Mouse (Mus musculus) intestine, postnatal 0 days (tissue): ENCODE results near the gene Mad2l2. TPM values are rescaled to one million over a fixed set of nuclear protein-coding genes. Genes with fewer than 3 reads are reported as not detected.
"Not testable (repeated sequence)": the region's sequence is repeated elsewhere in the genome, so short reads cannot be mapped to it uniquely, and the experiment has no call there.

Source experiments
- ATAC-seq: fragments of 200-750 bp; cut with Nextera tagmentation; 2 replicates; pipeline ENCODE4 v1.8.0; 2017; ENCODE audit warnings: mild to moderate bottlenecking, moderate TSS enrichment, moderate library complexity
- H3K27ac ChIP-seq: fragments of 300-500 bp; sonication (generic); 2 replicates; pipeline ENCODE4 v1.5.1; 2014; ENCODE audit warnings: mild to moderate bottlenecking, low read depth, low read length, moderate library complexity
- H3K27me3 ChIP-seq: fragments of 300-500 bp; sonication (generic); replicated peaks from 2 replicates; pipeline ENCODE4 v1.6.1; 2014; ENCODE audit warnings: low read length, mixed read lengths; ENCODE audit not compliant: control insufficient read depth, insufficient read depth
- H3K36me3 ChIP-seq: fragments of 300-500 bp; sonication (generic); 2 replicates; pipeline ENCODE4 v1.6.1; 2014; ENCODE audit warnings: mild to moderate bottlenecking, moderate library complexity; ENCODE audit not compliant: control insufficient read depth, insufficient read depth
- H3K4me1 ChIP-seq: fragments of 300-500 bp; sonication (generic); replicated peaks from 2 replicates; pipeline ENCODE4 v1.6.1; 2014; ENCODE audit warnings: antibody characterized with exemption, low read length, mixed read lengths; ENCODE audit not compliant: control insufficient read depth, insufficient read depth
- H3K4me2 ChIP-seq: fragments of 300-500 bp; sonication (generic); replicated peaks from 2 replicates; pipeline ENCODE4 v1.6.1; 2014; ENCODE audit warnings: low read depth, mild to moderate bottlenecking, moderate library complexity
- H3K4me3 ChIP-seq: fragments of 300-500 bp; sonication (generic); 2 replicates; pipeline ENCODE4 v1.5.1; 2014; ENCODE audit warnings: low read depth, low read length
- H3K9ac ChIP-seq: fragments of 300-500 bp; sonication (generic); 2 replicates; pipeline ENCODE4 v1.6.1; 2014; ENCODE audit warnings: mild to moderate bottlenecking, low read depth, low read length
- H3K9me3 ChIP-seq: fragments of 300-500 bp; sonication (generic); 2 replicates; pipeline ENCODE4 v1.6.1; 2016; ENCODE audit warnings: mixed run types; ENCODE audit not compliant: control insufficient read depth
- CTCF ChIP-seq: sonication (generic); IDR thresholded peaks from 2 replicates; pipeline ENCODE4 v1.5.1; 2016; ENCODE audit warnings: low read depth, mild to moderate bottlenecking, control low read depth, antibody characterized with exemption, moderate library complexity
- WGBS: fragments of 180-500 bp; shearing (Covaris S2); extraction: QIAGEN DNeasy Blood & Tissue Kit; methylation state at CpG from one replicate; pipeline ENCODE4 v1.1.7; 2014; 5-methylcytosine and 5-hydroxymethylcytosine counted together
- polyA plus RNA-seq: library from polyadenylated mRNA; unstranded; fragments of >200 nt; fragmentation: Nextera tagmentation; extraction: Ambion mirVana; gene quantifications from 2 replicates; pipeline ENCODE4 v1.2.1, GENCODE M21; 2015

Mad2l2 gene
- polyA plus RNA-seq, 1 experiment from 2014 or later: 24.9 TPM

GRCm38 (mm10) chr4:148115467-148115866 is 14.7 kb upstream of the Mad2l2 start:
- peak overlapping the region; percentile 39 for H3K4me2 ChIP-seq
- ATAC-seq: no peak

GRCm38 (mm10) chr4:148116657-148117056 is 13.5 kb upstream of the Mad2l2 start:
- ATAC-seq: no peak
- peak; percentile 40 for TF ChIP-seq CTCF
- Histone ChIP-seq H3K4me1 (no peaks in the 10 kb centered on the region), H3K27me3 (no peaks in the 10 kb centered on the region), H3K4me2 (no peak overlapping the region), H3K9me3 (no peaks in the 10 kb centered on the region), H3K36me3 (no peaks in the 10 kb centered on the region), H3K9ac (no peak overlapping the region), H3K4me3 (no peak overlapping the region), H3K27ac (no peak overlapping the region)
- whole genome bisulfite sequencing: 76% methylated on average over 4 of the region's 4 CpGs

More at GRCm38 (mm10) chr4:148115467-148115866, 14.7 kb upstream of the Mad2l2 start:
- H3K9me3 ChIP-seq: no peaks in the 10 kb centered on the region
- H3K9ac ChIP-seq: no peak overlapping the region
- H3K27ac ChIP-seq: no peak overlapping the region
- no peak overlapping the region for H3K4me3 ChIP-seq
- no peaks in the 10 kb centered on the region for H3K27me3 ChIP-seq
- 2% methylated on average over 15 of the region's 15 CpGs for WGBS
- H3K4me1 ChIP-seq: no peaks in the 10 kb centered on the region
- H3K36me3 ChIP-seq: no peaks in the 10 kb centered on the region
- TF ChIP-seq CTCF: peak; percentile 71

GRCm38 (mm10) chr4:148117392-148117791 is 12.8 kb upstream of the Mad2l2 start:
- Histone ChIP-seq H3K4me1 (no peaks in the 10 kb centered on the region), H3K36me3 (no peaks in the 10 kb centered on the region), H3K9me3 (no peaks in the 10 kb centered on the region), H3K27ac (no peak overlapping the region), H3K9ac (no peak overlapping the region), H3K27me3 (no peaks in the 10 kb centered on the region), H3K4me3 (no peak overlapping the region), H3K4me2 (no peak overlapping the region)
- 78% methylated on average over 4 of the region's 4 CpGs for WGBS
- no peak for ATAC-seq
- peak; percentile 45 for TF ChIP-seq CTCF

- not testable (repeated sequence) for H3K36me3 ChIP-seq, H3K27me3 ChIP-seq, H3K4me1 ChIP-seq, H3K27ac ChIP-seq, H3K9me3 ChIP-seq, H3K9ac ChIP-seq, H3K4me3 ChIP-seq, H3K4me2 ChIP-seq, ATAC-seq
- 0 out of 2 replicates have a peak, but pooled peaks have one; percentile 16 for TF ChIP-seq CTCF
- WGBS: 73% methylated on average over 9 of the region's 9 CpGs
Measured at GRCm38 (mm10) chr4:148119578-148119977, 10.6 kb upstream of the Mad2l2 start.

- no peaks in the 10 kb centered on the region for H3K36me3 ChIP-seq
- no peak overlapping the region for H3K9ac ChIP-seq
- WGBS: 77% methylated on average over 9 of the region's 9 CpGs
- TF ChIP-seq CTCF: no peak
- ATAC-seq: no peak
- H3K27ac ChIP-seq: no peak overlapping the region
- no peaks in the 10 kb centered on the region for H3K27me3 ChIP-seq
- H3K4me1 ChIP-seq: no peaks in the 10 kb centered on the region
- H3K9me3 ChIP-seq: no peaks in the 10 kb centered on the region
- no peak overlapping the region for H3K4me3 ChIP-seq
- H3K4me2 ChIP-seq: no peak overlapping the region
Measured at GRCm38 (mm10) chr4:148120555-148120954, 9.6 kb upstream of the Mad2l2 start.

GRCm38 (mm10) chr4:148121362-148121761 is 8.8 kb upstream of the Mad2l2 start:
- no peaks in the 10 kb centered on the region for H3K4me1 ChIP-seq
- no peak overlapping the region for H3K4me3 ChIP-seq
- H3K9ac ChIP-seq: no peak overlapping the region
- no peak for ATAC-seq
- no peaks in the 10 kb centered on the region for H3K9me3 ChIP-seq
- no peak overlapping the region for H3K27ac ChIP-seq
- WGBS: 78% methylated on average over 4 of the region's 4 CpGs
- TF ChIP-seq CTCF: no peak
- no peaks in the 10 kb centered on the region for H3K36me3 ChIP-seq
- no peaks in the 10 kb centered on the region for H3K27me3 ChIP-seq
- no peak overlapping the region for H3K4me2 ChIP-seq

GRCm38 (mm10) chr4:148121982-148122693 is 8.0 kb upstream of the Mad2l2 start:
- Histone ChIP-seq H3K9me3 (no peaks in the 10 kb centered on the region), H3K4me2 (no peak overlapping the region), H3K27me3 (no peaks in the 10 kb centered on the region), H3K4me1 (no peaks in the 10 kb centered on the region), H3K36me3 (no peaks in the 10 kb centered on the region), H3K4me3 (no peak overlapping the region), H3K27ac (no peak overlapping the region), H3K9ac (no peak overlapping the region)
- TF ChIP-seq CTCF: no peak
- ATAC-seq: no peak
- 26% methylated on average over 5 of the region's 6 CpGs for whole genome bisulfite sequencing
